Mouse (Mus musculus) forebrain, embryonic 16.5 days (tissue): ENCODE measurements around the gene Krt24. TPM values are rescaled to one million over a fixed set of nuclear protein-coding genes. Genes with fewer than 3 reads are reported as not detected.

Experiments
- ATAC-seq: fragments of 200-750 bp; cut with Nextera tagmentation; 2 replicates; pipeline ENCODE4 v1.8.0; 2017; ENCODE audit warnings: mild to moderate bottlenecking, moderate library complexity
- H3K27ac ChIP-seq: fragments of 300-500 bp; sonication (generic); 2 replicates; pipeline ENCODE4 v1.5.1; 2014; ENCODE audit warnings: low read length, control low read depth
- H3K27me3 ChIP-seq: fragments of 300-500 bp; sonication (generic); replicated peaks from 2 replicates; pipeline ENCODE4 v1.6.1; 2014; ENCODE audit warnings: low read length; ENCODE audit not compliant: control insufficient read depth, insufficient read depth
- H3K36me3 ChIP-seq: fragments of 300-500 bp; sonication (generic); 2 replicates; pipeline ENCODE4 v1.6.1; 2014; ENCODE audit not compliant: control insufficient read depth, insufficient read depth
- H3K4me1 ChIP-seq: fragments of 300-500 bp; sonication (generic); replicated peaks from 2 replicates; pipeline ENCODE4 v1.6.1; 2014; ENCODE audit warnings: low read length; ENCODE audit not compliant: control insufficient read depth, insufficient read depth
- H3K4me2 ChIP-seq: fragments of 300-500 bp; sonication (generic); 2 replicates; pipeline ENCODE4 v1.6.1; 2014; ENCODE audit warnings: mild to moderate bottlenecking, low read length, control low read depth
- H3K4me3 ChIP-seq: fragments of 300-500 bp; sonication (generic); replicated peaks from 2 replicates; pipeline ENCODE4 v1.5.1; 2014; ENCODE audit warnings: mild to moderate bottlenecking, low read length, control low read depth
- H3K9ac ChIP-seq: fragments of 300-500 bp; sonication (generic); replicated peaks from 2 replicates; pipeline ENCODE4 v1.6.1; 2014; ENCODE audit warnings: low read depth, low read length, control low read depth
- H3K9me3 ChIP-seq: fragments of 300-500 bp; sonication (generic); 2 replicates; pipeline ENCODE4 v1.6.1; 2016; ENCODE audit warnings: low read length; ENCODE audit not compliant: control insufficient read depth
- WGBS: fragments of 180-500 bp; shearing (Covaris S2); extraction: QIAGEN DNeasy Blood & Tissue Kit; methylation state at CpG from one replicate; pipeline ENCODE4 v1.1.7; 2014; 5-methylcytosine and 5-hydroxymethylcytosine counted together
- polyA plus RNA-seq: library from polyadenylated mRNA; unstranded; fragments of >200 nt; fragmentation: Nextera tagmentation; extraction: Ambion mirVana; gene quantifications from 2 replicates; pipeline ENCODE4 v1.2.1, GENCODE M21; 2015

The Krt24 gene
- polyA plus RNA-seq, 1 experiment from 2014 or later, result 0.18 TPM

GRCm38 (mm10) chr11:99295039-99295438 is 10.0 kb upstream of the Krt24 start:
- H3K4me1 ChIP-seq, result no peaks in the 10 kb centered on the region; the same call in 1 of the 2 replicates
- H3K36me3 ChIP-seq, result no peaks in the 10 kb centered on the region
- H3K9ac ChIP-seq, result no peak overlapping the region
- H3K4me3 ChIP-seq, result no peak overlapping the region
- H3K9me3 ChIP-seq, result no peaks in the 10 kb centered on the region
- no peak overlapping the region for H3K27ac ChIP-seq
- WGBS, result 56% methylated on average over 5 of the region's 5 CpGs
- no peak overlapping the region for H3K4me2 ChIP-seq
- no peak for ATAC-seq
- no peaks in the 10 kb centered on the region; the same call in 1 of the 2 replicates for H3K27me3 ChIP-seq

GRCm38 (mm10) chr11:99292846-99293245 is 7.8 kb upstream of the Krt24 start:
- ATAC-seq, result no peak
- H3K27ac ChIP-seq, result no peak overlapping the region
- WGBS, result 62% methylated on average over 5 of the region's 5 CpGs
- H3K27me3 ChIP-seq, result no peaks in the 10 kb centered on the region
- H3K4me3 ChIP-seq, result no peak overlapping the region
- H3K36me3 ChIP-seq, result no peaks in the 10 kb centered on the region
- H3K4me1 ChIP-seq, result no peaks in the 10 kb centered on the region; the same call in 1 of the 2 replicates
- H3K9ac ChIP-seq, result no peak overlapping the region
- H3K9me3 ChIP-seq, result no peaks in the 10 kb centered on the region
- no peak overlapping the region for H3K4me2 ChIP-seq

GRCm38 (mm10) chr11:99284011-99284410 is 1.1 kb downstream of the Krt24 start:
- Histone ChIP-seq H3K9me3 (no peaks in the 10 kb centered on the region), H3K36me3 (no peaks in the 10 kb centered on the region), H3K9ac (no peak overlapping the region), H3K27me3 (no peaks in the 10 kb centered on the region), H3K4me2 (no peak overlapping the region), H3K4me1 (peaks cover 4% of the 10 kb centered on the region; the same call in 1 of the 2 replicates), H3K27ac (no peak overlapping the region), H3K4me3 (no peak overlapping the region)
- ATAC-seq, result no peak
- 55% methylated on average over 5 of the region's 5 CpGs for WGBS

- no peak overlapping the region for H3K4me3 ChIP-seq
- WGBS, result 54% methylated on average over 4 of the region's 4 CpGs
- peaks cover 4% of the 10 kb centered on the region; the same call in 1 of the 2 replicates for H3K4me1 ChIP-seq
- H3K27me3 ChIP-seq, result no peaks in the 10 kb centered on the region
- H3K9ac ChIP-seq, result no peak overlapping the region
- no peaks in the 10 kb centered on the region for H3K9me3 ChIP-seq
- H3K27ac ChIP-seq, result no peak overlapping the region
- H3K4me2 ChIP-seq, result no peak overlapping the region
- no peak for ATAC-seq
- H3K36me3 ChIP-seq, result no peaks in the 10 kb centered on the region
Observed at GRCm38 (mm10) chr11:99283334-99283733, 1.7 kb downstream of the Krt24 start.

- WGBS, result 81% methylated on average over 9 of the region's 9 CpGs
- Histone ChIP-seq H3K9ac (no peak overlapping the region), H3K27me3 (no peaks in the 10 kb centered on the region), H3K4me1 (peaks cover 4% of the 10 kb centered on the region; the same call in 1 of the 2 replicates), H3K4me3 (no peak overlapping the region), H3K9me3 (no peaks in the 10 kb centered on the region), H3K36me3 (no peaks in the 10 kb centered on the region), H3K27ac (no peak overlapping the region), H3K4me2 (no peak overlapping the region)
- ATAC-seq, result no peak
Observed at GRCm38 (mm10) chr11:99281116-99281515, 3.9 kb downstream of the Krt24 start.

- 76% methylated on average over 5 of the region's 5 CpGs for WGBS
- H3K4me3 ChIP-seq, result no peak overlapping the region
- H3K4me2 ChIP-seq, result no peak overlapping the region
- H3K27me3 ChIP-seq, result no peaks in the 10 kb centered on the region
- peaks cover 4% of the 10 kb centered on the region; the same call in 1 of the 2 replicates for H3K4me1 ChIP-seq
- H3K9ac ChIP-seq, result no peak overlapping the region
- no peak for ATAC-seq
- H3K36me3 ChIP-seq, result no peaks in the 10 kb centered on the region
- H3K9me3 ChIP-seq, result no peaks in the 10 kb centered on the region
- H3K27ac ChIP-seq, result no peak overlapping the region
Observed at GRCm38 (mm10) chr11:99279986-99280385, 5.1 kb downstream of the Krt24 start.

GRCm38 (mm10) chr11:99276786-99277185 is 8.3 kb downstream of the Krt24 start:
- H3K4me2 ChIP-seq, result no peak overlapping the region
- H3K4me1 ChIP-seq, result no peaks in the 10 kb centered on the region
- H3K4me3 ChIP-seq, result no peak overlapping the region
- no peaks in the 10 kb centered on the region for H3K27me3 ChIP-seq
- no peak overlapping the region for H3K9ac ChIP-seq
- no peaks in the 10 kb centered on the region for H3K9me3 ChIP-seq
- 59% methylated on average over 7 of the region's 7 CpGs for whole genome bisulfite sequencing
- no peaks in the 10 kb centered on the region for H3K36me3 ChIP-seq
- no peak overlapping the region for H3K27ac ChIP-seq
- ATAC-seq, result no peak

- no peak overlapping the region for H3K4me2 ChIP-seq
- H3K27ac ChIP-seq, result no peak overlapping the region
- no peaks in the 10 kb centered on the region for H3K9me3 ChIP-seq
- no peak for ATAC-seq
- H3K27me3 ChIP-seq, result no peaks in the 10 kb centered on the region
- WGBS, result 81% methylated on average over 6 of the region's 6 CpGs
- no peak overlapping the region for H3K9ac ChIP-seq
- H3K36me3 ChIP-seq, result no peaks in the 10 kb centered on the region
- H3K4me1 ChIP-seq, result no peaks in the 10 kb centered on the region
- no peak overlapping the region for H3K4me3 ChIP-seq
Observed at GRCm38 (mm10) chr11:99275624-99276023, 9.4 kb downstream of the Krt24 start.

GRCm38 (mm10) chr11:99272721-99273120 is 12.3 kb downstream of the Krt24 start:
- no peak overlapping the region for H3K27ac ChIP-seq
- H3K9ac ChIP-seq, result no peak overlapping the region
- no peaks in the 10 kb centered on the region for H3K4me1 ChIP-seq
- no peak for ATAC-seq
- H3K36me3 ChIP-seq, result no peaks in the 10 kb centered on the region
- no peak overlapping the region for H3K4me3 ChIP-seq
- no peak overlapping the region for H3K4me2 ChIP-seq
- H3K9me3 ChIP-seq, result no peaks in the 10 kb centered on the region
- H3K27me3 ChIP-seq, result no peaks in the 10 kb centered on the region
- 79% methylated on average over 4 of the region's 4 CpGs for WGBS

GRCm38 (mm10) chr11:99269192-99269591 is 15.9 kb downstream of the Krt24 start:
- no peaks in the 10 kb centered on the region for H3K36me3 ChIP-seq
- no peak overlapping the region for H3K9ac ChIP-seq
- H3K9me3 ChIP-seq, result no peaks in the 10 kb centered on the region
- WGBS, result 78% methylated on average over 7 of the region's 7 CpGs
- H3K4me3 ChIP-seq, result no peak overlapping the region
- no peak for ATAC-seq
- no peak overlapping the region for H3K4me2 ChIP-seq
- H3K4me1 ChIP-seq, result no peaks in the 10 kb centered on the region
- H3K27me3 ChIP-seq, result no peaks in the 10 kb centered on the region
- H3K27ac ChIP-seq, result no peak overlapping the region
